Mouse (Mus musculus): ENCODE measurements around the gene Calm1. TPM values are rescaled to one million over a fixed set of nuclear protein-coding genes. Genes with fewer than 3 reads are reported as not detected.

Gene Calm1
- total and polyA plus RNA-seq, 3 experiments, result 524 to 3,339 (median 602) TPM

DNA sequence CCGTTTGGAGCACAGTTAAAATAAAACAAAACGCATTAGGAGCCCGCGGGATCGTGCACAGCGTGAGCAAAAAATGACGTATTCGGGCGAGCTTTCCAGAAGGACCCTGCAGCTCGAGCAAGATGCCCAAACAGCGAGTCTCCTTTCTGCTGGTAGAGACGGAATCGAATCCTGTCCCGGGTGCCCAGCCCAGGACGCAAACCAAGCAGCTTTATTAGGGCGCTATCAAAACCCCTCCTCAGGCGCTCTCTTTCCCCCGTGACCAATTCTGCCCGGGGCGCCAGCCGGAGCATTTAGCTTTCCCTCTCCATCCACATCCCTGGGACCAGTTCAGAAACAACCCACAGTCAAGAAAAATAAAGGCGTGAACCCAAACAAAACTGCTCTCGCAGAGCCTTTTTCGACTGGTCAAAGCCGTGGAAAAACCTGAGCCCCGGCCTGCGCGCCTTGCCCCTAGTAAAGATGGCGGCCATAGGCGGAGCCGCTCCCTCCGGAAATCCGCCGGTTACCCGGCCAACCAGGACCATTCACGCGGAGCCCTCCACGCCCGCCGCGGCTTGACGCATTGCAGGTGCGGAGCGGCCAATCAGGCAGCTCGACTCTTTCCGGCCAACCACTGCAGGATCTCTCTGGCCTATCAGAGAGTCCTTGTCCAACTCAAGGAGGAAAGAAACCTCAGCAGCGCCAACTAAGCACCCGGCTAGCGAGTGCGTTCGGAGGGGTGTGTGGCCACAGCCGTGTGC is 12.1 kb upstream of the Calm1 start (continued):
- no peak for TF ChIP-seq ETS1 (IDR thresholded peaks at IDR 0.05; ENCODE audit: low read depth, low read length)
- TF ChIP-seq POLR2AphosphoS5 (IDR thresholded peaks at IDR 0.05; ENCODE audit: borderline replicate concordance, low read depth, low read length), result no peak
- TF ChIP-seq KAT2A (conservative IDR thresholded peaks at IDR 0.05; ENCODE audit: low read depth, low read length), result peak; percentile 75; the same call in 1 of the 2 replicates
- no peak for TF ChIP-seq MYB (IDR thresholded peaks at IDR 0.05; ENCODE audit: low read depth, low read length)
- TF ChIP-seq USF1 (IDR thresholded peaks at IDR 0.05; ENCODE audit: low read depth, low read length), result no peak
- peak; percentile 76 for TF ChIP-seq TBP (IDR thresholded peaks at IDR 0.05; ENCODE audit: low read depth, low read length)
- no peak; the same call in 1 of the 2 replicates for TF ChIP-seq CHD2 (IDR thresholded peaks at IDR 0.05; ENCODE audit: low read length)
- no peak for TF ChIP-seq ZC3H11A (IDR thresholded peaks at IDR 0.05; ENCODE audit: low read depth, low read length)
- 0 out of 2 replicates have a peak, but pooled peaks have one; percentile 54 for TF ChIP-seq E2F4 (IDR thresholded peaks at IDR 0.05; ENCODE audit: borderline replicate concordance, low read depth, low read length)
- TF ChIP-seq RCOR1 (IDR thresholded peaks at IDR 0.05; ENCODE audit: low read depth, low read length), result no peak; the same call in 1 of the 2 replicates
- TF ChIP-seq USF2 (IDR thresholded peaks at IDR 0.05; ENCODE audit: borderline replicate concordance in 1 of 2, insufficient read depth in 1 of 2, low read depth in 1 of 2, low read length in 2 of 2), result no peak
- TF ChIP-seq SMC3 (IDR thresholded peaks at IDR 0.05; ENCODE audit: low read depth, low read length), result no peak
- no peak for TF ChIP-seq ZMIZ1 (IDR thresholded peaks at IDR 0.05; ENCODE audit: low read depth, low read length)
- no peak for TF ChIP-seq NRF1 (IDR thresholded peaks at IDR 0.05; ENCODE audit: insufficient read depth, low read depth, low read length, poor library complexity, severe bottlenecking)
- peak; percentile 22 to 78; a peak in 3 of 4 replicates for TF ChIP-seq POLR2A (IDR thresholded peaks at IDR 0.05; ENCODE audit: control insufficient read depth in 1 of 2, insufficient read depth in 1 of 2, low read depth in 1 of 2, low read length in 2 of 2, poor library complexity in 1 of 2)
- TF ChIP-seq ZKSCAN1 (IDR thresholded peaks at IDR 0.05; ENCODE audit: low read depth, low read length), result no peak
- TF ChIP-seq CTCF (IDR thresholded peaks at IDR 0.05 in 2 of 3, conservative IDR thresholded peaks at IDR 0.05 in 1 of 3; ENCODE audit: control insufficient read depth in 1 of 3, insufficient read depth in 1 of 3, low read depth in 2 of 3, low read length in 3 of 3, poor library complexity in 1 of 3, severe bottlenecking in 1 of 3), result no peak
- TF ChIP-seq UBTF (IDR thresholded peaks at IDR 0.05; ENCODE audit: borderline replicate concordance, insufficient read depth, low read depth, low read length), result peak; percentile 29; the same call in 1 of the 2 replicates
- 0 out of 2 replicates have a peak, but pooled peaks have one; percentile 9 for TF ChIP-seq TCF12 (IDR thresholded peaks at IDR 0.05; ENCODE audit: low read depth, low read length)
- peak; percentile 54 for TF ChIP-seq NELFE (IDR thresholded peaks at IDR 0.05; ENCODE audit: low read depth, low read length)
- peak; percentile 56; the same call in 1 of the 2 replicates for TF ChIP-seq ELF1 (IDR thresholded peaks at IDR 0.05; ENCODE audit: low read depth, low read length)

Data from MEL (cell line).